ENCODE assay signal across 21 mouse cellular contexts in the genomic region with DNA sequence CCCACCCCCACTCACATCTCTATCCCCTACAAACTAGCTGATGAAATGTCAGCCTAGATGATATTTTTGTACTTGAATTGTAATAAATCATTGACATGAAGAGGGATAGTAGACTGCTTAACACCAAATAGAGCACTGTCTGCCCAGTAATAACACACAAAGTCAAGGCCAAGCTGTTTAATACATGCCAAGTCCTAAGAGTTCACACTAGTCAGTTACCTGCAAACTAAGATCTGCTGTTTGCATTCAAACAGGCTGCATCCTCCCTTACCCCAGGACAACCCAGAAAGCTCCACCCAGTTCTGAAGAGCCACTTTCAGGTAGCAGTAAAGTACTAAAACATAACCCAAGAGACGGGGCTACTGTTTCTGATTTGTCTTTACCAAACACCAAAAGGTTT.
"Had no signal": no experiment of that assay in that cellular context is flagged by ENCODE, and none has a peak within 500 bp of the region (broad histone marks: within the 10 kb centered on the region; RNA-seq: fewer than 3 reads in every experiment).

No protein-coding gene starts in this region.

- H3K9me3 ChIP-seq: kidney, embryonic 15.5 days; lung, embryonic 15.5 days; megakaryocyte, embryonic 14.5 days; midbrain, embryonic 10.5 days; midbrain, embryonic 13.5 days; neural tube, embryonic 13.5 days; stomach, embryonic 15.5 days had no signal

- H3K27me3 ChIP-seq: kidney, embryonic 15.5 days; lung, embryonic 15.5 days; megakaryocyte, embryonic 14.5 days; midbrain, embryonic 13.5 days; neural tube, embryonic 13.5 days; stomach, embryonic 15.5 days had no signal

- ATAC-seq: midbrain, embryonic 13.5 days; midbrain, embryonic 16.5 days had no signal

- H3K36me3 ChIP-seq: kidney, embryonic 15.5 days; lung, embryonic 15.5 days; midbrain, embryonic 10.5 days; midbrain, embryonic 13.5 days; neural tube, embryonic 13.5 days; stomach, embryonic 15.5 days had no signal

- DNase-seq: kidney, postnatal 10 days; layer of hippocampus, postnatal 36 days; lung, adult 18-20 months; lung, postnatal 10 days; lung, postnatal 36 days; retina, postnatal 1 day; right cerebral cortex, postnatal 25 days; spleen, adult 18-20 months; thymus, postnatal 25 days had no signal

- H3K9ac ChIP-seq: kidney, embryonic 15.5 days; liver, embryonic 14.5 days; lung, embryonic 15.5 days; midbrain, embryonic 13.5 days; neural tube, embryonic 13.5 days; stomach, embryonic 15.5 days had no signal

- H3K4me3 ChIP-seq: kidney, embryonic 15.5 days; left cerebral cortex, adult 2 months; lung, embryonic 15.5 days; megakaryocyte, embryonic 14.5 days; midbrain, embryonic 10.5 days; midbrain, embryonic 13.5 days; myocyte; neural tube, embryonic 13.5 days; stomach, embryonic 15.5 days had no signal

- H3K4me2 ChIP-seq: kidney, embryonic 15.5 days; liver, embryonic 11.5 days; lung, embryonic 15.5 days; midbrain, embryonic 13.5 days; neural tube, embryonic 13.5 days; stomach, embryonic 15.5 days had no signal

- H3K4me1 ChIP-seq: stomach, embryonic 15.5 days had no signal

- H3K27ac ChIP-seq: kidney, embryonic 15.5 days; left cerebral cortex, adult 2 months; liver, embryonic 14.5 days; lung, embryonic 15.5 days; midbrain, embryonic 10.5 days; midbrain, embryonic 13.5 days; neural tube, embryonic 13.5 days; stomach, embryonic 15.5 days had no signal
